ENCODE assay signal across 9 mouse cellular contexts in the genomic region with DNA sequence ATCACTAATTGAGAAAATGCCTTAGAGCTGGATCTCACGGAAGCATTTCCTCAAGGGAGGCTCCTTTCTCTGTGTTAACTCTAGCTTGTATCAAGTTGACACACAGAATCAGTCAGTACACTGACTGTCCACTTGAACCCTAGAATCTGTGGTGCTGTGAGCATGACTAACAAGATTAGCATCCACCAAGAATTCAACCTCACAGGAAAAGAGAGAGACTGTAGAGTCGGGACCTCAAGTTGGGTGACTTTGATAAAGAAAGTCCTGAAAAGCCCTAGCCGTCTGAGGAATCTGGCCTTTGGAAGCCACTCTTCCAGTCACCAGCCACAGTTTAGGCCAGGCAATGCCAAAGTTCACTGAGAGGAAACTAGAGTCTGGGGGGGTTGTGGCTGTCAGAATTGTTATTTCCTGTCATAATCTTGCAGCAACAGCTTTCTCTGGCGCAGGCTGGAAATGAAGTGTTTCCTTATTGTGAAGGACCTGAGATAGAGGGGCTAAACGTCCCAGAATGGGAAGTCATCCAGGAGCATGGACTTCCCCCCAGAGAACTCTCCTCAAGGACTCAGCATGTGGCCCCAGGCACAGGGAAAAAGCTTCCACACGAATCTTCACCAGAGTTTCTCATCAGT.
DNase-seq lines count a peak whose midpoint lies in the region; TF ChIP-seq lines count a peak whose summit lies in the region.
"Had no signal": no experiment of that assay in that cellular context is flagged by ENCODE, and none has a peak within 500 bp of the region (broad histone marks: within the 10 kb centered on the region; RNA-seq: fewer than 3 reads in every experiment).

No protein-coding gene starts in this region.

- peak; percentile 73 for DNase-seq in kidney, adult 11 months
- DNase-seq in kidney, adult 18-20 months: no peak
- peak; percentile 57 to 72 for DNase-seq in kidney, adult 8-10 months
- peak; percentile 78 for DNase-seq in lung, postnatal 36 days
- no peak for DNase-seq in ovary, postnatal 10 days (ENCODE audit: low spot score)
- no peak for DNase-seq in ovary, adult 18-20 months (ENCODE audit: low spot score)
- no peak for DNase-seq in left cerebral cortex, postnatal 14 days (ENCODE audit: low spot score in 2 of 2)

- intact Hi-C loops in left cerebral cortex, postnatal 14 days (cut with DNase I): no loop called here

- H3K4me3 ChIP-seq in embryonic fibroblast, embryonic 13.5 days (ENCODE audit: insufficient read depth, low read length): no peak overlapping the region
- H3K4me3 ChIP-seq: embryonic facial prominence, embryonic 12.5 days had no signal

- TF ChIP-seq CTCF in embryonic fibroblast, embryonic 13.5 days (IDR thresholded peaks at IDR 0.05; ENCODE audit: borderline replicate concordance, insufficient read depth, low read length): no peak

- peak overlapping the region; percentile 34; the same call in 1 of the 2 replicates for H3K27ac ChIP-seq in embryonic fibroblast, embryonic 13.5 days (ENCODE audit: insufficient read depth, low read length)
- H3K27ac ChIP-seq: embryonic facial prominence, embryonic 12.5 days had no signal

- peaks cover 15% of the 10 kb centered on the region for H3K4me1 ChIP-seq in embryonic fibroblast, embryonic 13.5 days (ENCODE audit: control insufficient read depth, insufficient read depth, low read length)
- H3K4me1 ChIP-seq: embryonic facial prominence, embryonic 12.5 days had no signal

- no peak for TF ChIP-seq POLR2A in embryonic fibroblast, embryonic 13.5 days (IDR thresholded peaks at IDR 0.05; ENCODE audit: low read depth, low read length)

Comparison
In these comparisons a context has a peak if more than half of its experiments do, and no peak if none do; other contexts are left out.
1. DNase-seq: peak in kidney, adult 11 months (single experiment), kidney, adult 8-10 months (2 of 2) and lung, postnatal 36 days (single experiment); none in kidney, adult 18-20 months (single experiment), ovary, postnatal 10 days (single experiment), ovary, adult 18-20 months (single experiment) and left cerebral cortex, postnatal 14 days (0 of 2).